Mouse (Mus musculus) lung, postnatal 0 days (tissue): Measurements from ENCODE around the gene Samsn1. TPM values are rescaled to one million over a fixed set of nuclear protein-coding genes. Genes with fewer than 3 reads are reported as not detected.

ENCODE experiments used
- ATAC-seq: fragments of 200-750 bp; cut with Nextera tagmentation; 2 replicates; pipeline ENCODE4 v1.8.0; 2017; ENCODE audit warnings: moderate library complexity
- DNase-seq: peaks from one replicate; pipeline ENCODE4 v3.0.0-alpha.2; 2016; ENCODE audit warnings: low spot score
- H3K27ac ChIP-seq: fragments of 300-500 bp; sonication (generic); 2 replicates; pipeline ENCODE4 v1.5.1; 2014; ENCODE audit warnings: antibody characterized with exemption, mild to moderate bottlenecking, low read length, mixed read lengths
- H3K27me3 ChIP-seq: fragments of 300-500 bp; sonication (generic); replicated peaks from 2 replicates; pipeline ENCODE4 v1.6.1; 2014; ENCODE audit warnings: low read length, mixed read lengths; ENCODE audit not compliant: insufficient read depth
- H3K36me3 ChIP-seq: fragments of 300-500 bp; sonication (generic); 2 replicates; pipeline ENCODE4 v1.6.1; 2014; ENCODE audit warnings: low read length, mixed read lengths; ENCODE audit not compliant: insufficient read depth
- H3K4me1 ChIP-seq: fragments of 300-500 bp; sonication (generic); 2 replicates; pipeline ENCODE4 v1.6.1; 2014; ENCODE audit warnings: antibody characterized with exemption, low read depth, low read length, mixed read lengths; ENCODE audit not compliant: insufficient read depth
- H3K4me2 ChIP-seq: fragments of 300-500 bp; sonication (generic); replicated peaks from 2 replicates; pipeline ENCODE4 v1.6.1; 2014; ENCODE audit warnings: low read depth, mild to moderate bottlenecking, low read length, moderate library complexity, mixed read lengths
- H3K4me3 ChIP-seq: fragments of 300-500 bp; sonication (generic); 2 replicates; pipeline ENCODE4 v1.5.1; 2014; ENCODE audit warnings: low read depth, low read length
- H3K9ac ChIP-seq: fragments of 300-500 bp; sonication (generic); replicated peaks from 2 replicates; pipeline ENCODE4 v1.6.1; 2014; ENCODE audit warnings: low read depth, mild to moderate bottlenecking
- H3K9me3 ChIP-seq: fragments of 300-500 bp; sonication (generic); 2 replicates; pipeline ENCODE4 v1.6.1; 2016; ENCODE audit warnings: low read length, mixed read lengths
- CTCF ChIP-seq: IDR thresholded peaks from 2 replicates; pipeline ENCODE4 v1.5.1; 2016; ENCODE audit warnings: antibody characterized with exemption, mild to moderate bottlenecking
- EP300 ChIP-seq: IDR thresholded peaks from 2 replicates; pipeline ENCODE4 v1.6.1; 2016; ENCODE audit warnings: antibody characterized with exemption, mild to moderate bottlenecking, control low read depth
- WGBS: fragments of 180-500 bp; shearing (Covaris S2); extraction: QIAGEN DNeasy Blood & Tissue Kit; methylation state at CpG from one replicate; pipeline ENCODE4 v1.1.7; 2014; 5-methylcytosine and 5-hydroxymethylcytosine counted together
- polyA plus RNA-seq: library from polyadenylated mRNA; unstranded; fragments of >200 nt; fragmentation: Nextera tagmentation; extraction: Ambion mirVana; gene quantifications from 2 replicates; pipeline ENCODE4 v1.2.1, GENCODE M21; 2015

Gene Samsn1
- polyA plus RNA-seq, 1 experiment from 2014 or later = 4.1 TPM

GRCm38 (mm10) chr16:76000127-76000526, 22.0 kb downstream of the Samsn1 start:
- WGBS = 86% methylated on average over 9 of the region's 9 CpGs
- H3K4me2 ChIP-seq = no peak overlapping the region
- ATAC-seq (no peak), DNase-seq (no peak)
- H3K36me3 ChIP-seq = no peaks in the 10 kb centered on the region
- no peaks in the 10 kb centered on the region for H3K4me1 ChIP-seq
- no peaks in the 10 kb centered on the region for H3K9me3 ChIP-seq
- no peak overlapping the region for H3K9ac ChIP-seq
- no peak overlapping the region for H3K4me3 ChIP-seq
- TF ChIP-seq EP300 = no peak
- TF ChIP-seq CTCF = no peak
- no peaks in the 10 kb centered on the region for H3K27me3 ChIP-seq
- H3K27ac ChIP-seq = no peak overlapping the region

GRCm38 (mm10) chr16:75990173-75990572, 31.9 kb downstream of the Samsn1 start:
- Histone ChIP-seq H3K4me1 (no peaks in the 10 kb centered on the region), H3K27ac (no peak overlapping the region), H3K4me3 (no peak overlapping the region), H3K4me2 (no peak overlapping the region), H3K27me3 (no peaks in the 10 kb centered on the region), H3K9me3 (no peaks in the 10 kb centered on the region), H3K36me3 (no peaks in the 10 kb centered on the region), H3K9ac (no peak overlapping the region)
- WGBS = 39% methylated on average over 1 of the region's 1 CpGs
- no peak for DNase-seq
- TF ChIP-seq EP300 (no peak), CTCF (no peak)
- no peak for ATAC-seq

DNA sequence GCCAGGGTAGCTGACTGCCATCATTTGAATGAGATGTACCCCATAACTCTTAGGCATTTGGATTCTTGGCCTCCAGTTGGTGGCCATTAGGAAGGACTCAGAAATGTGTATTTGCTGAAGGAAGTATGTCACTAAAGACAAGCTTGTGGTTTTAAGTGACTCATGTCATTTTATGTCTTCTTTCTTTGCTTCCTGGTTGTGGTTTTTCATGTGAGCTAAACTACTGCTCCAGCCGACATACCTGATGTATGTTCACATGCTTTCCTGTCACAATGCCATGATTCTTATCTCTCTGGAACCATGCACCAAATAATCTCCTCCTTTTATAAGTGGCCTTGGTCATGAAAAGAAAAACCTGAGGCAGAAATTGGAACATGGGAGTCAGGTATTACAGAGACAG, 38.2 kb downstream of the Samsn1 start:
- Histone ChIP-seq H3K9ac (no peak overlapping the region), H3K4me1 (no peaks in the 10 kb centered on the region), H3K9me3 (no peaks in the 10 kb centered on the region), H3K4me3 (no peak overlapping the region), H3K36me3 (no peaks in the 10 kb centered on the region), H3K27me3 (no peaks in the 10 kb centered on the region), H3K4me2 (no peak overlapping the region), H3K27ac (no peak overlapping the region)
- DNase-seq (no peak), ATAC-seq (no peak)
- TF ChIP-seq EP300 (no peak), CTCF (no peak)
- 81% methylated on average over 1 of the region's 1 CpGs for WGBS

GRCm38 (mm10) chr16:75979381-75979780, 42.7 kb downstream of the Samsn1 start:
- ATAC-seq = no peak
- no peak for TF ChIP-seq EP300
- TF ChIP-seq CTCF = no peak
- Histone ChIP-seq H3K4me1 (no peaks in the 10 kb centered on the region), H3K27me3 (no peaks in the 10 kb centered on the region), H3K4me3 (no peak overlapping the region), H3K27ac (no peak overlapping the region), H3K36me3 (no peaks in the 10 kb centered on the region), H3K4me2 (no peak overlapping the region), H3K9ac (no peak overlapping the region), H3K9me3 (no peaks in the 10 kb centered on the region)
- DNase-seq = no peak

DNA sequence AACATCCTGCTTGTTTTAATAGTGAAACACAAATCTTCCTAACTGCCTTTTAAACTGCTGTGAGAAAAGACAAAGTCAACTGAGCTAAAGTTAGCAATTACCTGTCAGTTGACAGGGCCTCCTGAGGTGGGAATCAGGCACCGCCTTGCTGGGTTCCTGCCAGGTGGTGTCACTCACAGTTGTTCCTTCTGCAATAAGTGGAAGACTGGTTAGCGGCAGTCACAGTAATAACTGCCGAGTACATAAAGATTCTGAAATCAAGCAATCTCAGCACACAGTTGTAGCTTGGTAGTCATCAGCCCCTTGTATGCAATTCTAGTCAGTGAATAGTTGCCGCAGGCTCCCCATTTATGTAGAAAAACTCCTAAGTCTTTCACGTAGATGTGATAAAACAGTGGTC, 44.3 kb downstream of the Samsn1 start:
- TF ChIP-seq EP300 (no peak), CTCF (no peak)
- Histone ChIP-seq H3K9me3 (no peaks in the 10 kb centered on the region), H3K4me3 (no peak overlapping the region), H3K4me2 (no peak overlapping the region), H3K4me1 (no peaks in the 10 kb centered on the region), H3K27me3 (no peaks in the 10 kb centered on the region), H3K9ac (no peak overlapping the region), H3K36me3 (no peaks in the 10 kb centered on the region), H3K27ac (no peak overlapping the region)
- no peak for ATAC-seq
- DNase-seq = peak; percentile 14
- 73% methylated on average over 5 of the region's 5 CpGs for WGBS

- no peak for ATAC-seq
- Histone ChIP-seq H3K27me3 (no peaks in the 10 kb centered on the region), H3K9ac (no peak overlapping the region), H3K4me3 (no peak overlapping the region), H3K4me1 (no peaks in the 10 kb centered on the region), H3K27ac (no peak overlapping the region), H3K9me3 (no peaks in the 10 kb centered on the region), H3K4me2 (no peak overlapping the region), H3K36me3 (no peaks in the 10 kb centered on the region)
- no peak for DNase-seq
- 84% methylated on average over 11 of the region's 11 CpGs for WGBS
- no peak for TF ChIP-seq CTCF
- TF ChIP-seq EP300 = no peak
Observed at GRCm38 (mm10) chr16:75975682-75976332, 46.3 kb downstream of the Samsn1 start.
